Mouse (Mus musculus) neural tube, embryonic 14.5 days (tissue): ENCODE measurements around the gene Prima1. TPM values are rescaled to one million over a fixed set of nuclear protein-coding genes. Genes with fewer than 3 reads are reported as not detected.

Experiments used
- ATAC-seq: fragments of 200-750 bp; cut with Nextera tagmentation; 2 replicates; pipeline ENCODE4 v1.8.0; 2017; ENCODE audit warnings: low read depth, mild to moderate bottlenecking, moderate TSS enrichment, moderate library complexity
- H3K27ac ChIP-seq: fragments of 300-500 bp; sonication (generic); 2 replicates; pipeline ENCODE4 v1.5.1; 2014; ENCODE audit warnings: low read depth, mild to moderate bottlenecking, control low read depth, low read length, moderate library complexity, mixed read lengths
- H3K27me3 ChIP-seq: fragments of 300-500 bp; sonication (generic); 2 replicates; pipeline ENCODE4 v1.6.1; 2014; ENCODE audit warnings: low read length; ENCODE audit not compliant: control insufficient read depth, insufficient read depth
- H3K36me3 ChIP-seq: fragments of 300-500 bp; sonication (generic); 2 replicates; pipeline ENCODE4 v1.6.1; 2014; ENCODE audit warnings: low read length, mixed read lengths; ENCODE audit not compliant: control insufficient read depth, insufficient read depth
- H3K4me1 ChIP-seq: fragments of 300-500 bp; sonication (generic); 2 replicates; pipeline ENCODE4 v1.6.1; 2014; ENCODE audit warnings: low read length; ENCODE audit not compliant: control insufficient read depth, insufficient read depth
- H3K4me2 ChIP-seq: fragments of 300-500 bp; sonication (generic); 2 replicates; pipeline ENCODE4 v1.6.1; 2014; ENCODE audit warnings: mild to moderate bottlenecking, low read depth, low read length, control low read depth
- H3K4me3 ChIP-seq: fragments of 300-500 bp; sonication (generic); 2 replicates; pipeline ENCODE4 v1.5.1; 2014; ENCODE audit warnings: low read depth, low read length, control low read depth, mixed read lengths
- H3K9ac ChIP-seq: fragments of 300-500 bp; sonication (generic); replicated peaks from 2 replicates; pipeline ENCODE4 v1.6.1; 2014; ENCODE audit warnings: low read depth, mild to moderate bottlenecking, control low read depth, low read length, mixed read lengths
- H3K9me3 ChIP-seq: fragments of 300-500 bp; sonication (generic); 2 replicates; pipeline ENCODE4 v1.6.1; 2016; ENCODE audit warnings: low read length; ENCODE audit not compliant: control insufficient read depth
- WGBS: fragments of 180-500 bp; shearing (Covaris S2); extraction: QIAGEN DNeasy Blood & Tissue Kit; methylation state at CpG from one replicate; pipeline ENCODE4 v1.1.7; 2014; 5-methylcytosine and 5-hydroxymethylcytosine counted together
- polyA plus RNA-seq: library from polyadenylated mRNA; unstranded; fragments of >200 nt; fragmentation: Nextera tagmentation; extraction: Ambion mirVana; gene quantifications from 2 replicates; pipeline ENCODE4 v1.2.1, GENCODE M21; 2014

The Prima1 gene
- polyA plus RNA-seq, 1 experiment from 2014 or later: 1.6 TPM

- no peaks in the 10 kb centered on the region for H3K4me1 ChIP-seq
- peak overlapping the region; percentile 61 for H3K4me3 ChIP-seq
- peak; percentile 49; the same call in 1 of the 2 replicates for ATAC-seq
- H3K9me3 ChIP-seq: no peaks in the 10 kb centered on the region
- peak overlapping the region; percentile 68 for H3K9ac ChIP-seq
- H3K36me3 ChIP-seq: no peaks in the 10 kb centered on the region
- WGBS: 6% methylated on average over 36 of the region's 36 CpGs
- no peak overlapping the region for H3K27ac ChIP-seq
- peaks cover 6% of the 10 kb centered on the region; the same call in 1 of the 2 replicates for H3K27me3 ChIP-seq
- peak overlapping the region; percentile 94 for H3K4me2 ChIP-seq
Observed at GRCm38 (mm10) chr12:103241311-103242082, 453 bp downstream of the Prima1 start.

- WGBS: 64% methylated on average over 7 of the region's 7 CpGs
- H3K4me3 ChIP-seq: no peak overlapping the region
- no peak overlapping the region for H3K9ac ChIP-seq
- no peak for ATAC-seq
- H3K4me1 ChIP-seq: no peaks in the 10 kb centered on the region
- no peak overlapping the region for H3K4me2 ChIP-seq
- no peaks in the 10 kb centered on the region for H3K36me3 ChIP-seq
- H3K27me3 ChIP-seq: peaks cover 6% of the 10 kb centered on the region; the same call in 1 of the 2 replicates
- H3K9me3 ChIP-seq: no peaks in the 10 kb centered on the region
- no peak overlapping the region for H3K27ac ChIP-seq
Observed at GRCm38 (mm10) chr12:103238924-103239460, 3.0 kb downstream of the Prima1 start.

- H3K4me3 ChIP-seq: no peak overlapping the region
- H3K9me3 ChIP-seq: no peaks in the 10 kb centered on the region
- H3K36me3 ChIP-seq: no peaks in the 10 kb centered on the region
- no peaks in the 10 kb centered on the region for H3K27me3 ChIP-seq
- no peak for ATAC-seq
- no peaks in the 10 kb centered on the region for H3K4me1 ChIP-seq
- no peak overlapping the region for H3K9ac ChIP-seq
- no peak overlapping the region for H3K4me2 ChIP-seq
- H3K27ac ChIP-seq: no peak overlapping the region
- 79% methylated on average over 2 of the region's 2 CpGs for WGBS
Observed at GRCm38 (mm10) chr12:103235856-103236255, 6.1 kb downstream of the Prima1 start.

GRCm38 (mm10) chr12:103235251-103235650, 6.7 kb downstream of the Prima1 start:
- 77% methylated on average over 10 of the region's 10 CpGs for whole genome bisulfite sequencing
- no peak for ATAC-seq

GRCm38 (mm10) chr12:103229058-103229457, 12.9 kb downstream of the Prima1 start:
- Histone ChIP-seq H3K4me3 (no peak overlapping the region), H3K9me3 (no peaks in the 10 kb centered on the region), H3K9ac (no peak overlapping the region), H3K4me2 (no peak overlapping the region), H3K27me3 (no peaks in the 10 kb centered on the region), H3K27ac (no peak overlapping the region), H3K36me3 (no peaks in the 10 kb centered on the region), H3K4me1 (no peaks in the 10 kb centered on the region)
- 84% methylated on average over 4 of the region's 4 CpGs for WGBS
- no peak for ATAC-seq

More at GRCm38 (mm10) chr12:103235251-103235650, 6.7 kb downstream of the Prima1 start:
- Histone ChIP-seq H3K36me3 (no peaks in the 10 kb centered on the region), H3K4me1 (no peaks in the 10 kb centered on the region), H3K4me3 (no peak overlapping the region), H3K27me3 (no peaks in the 10 kb centered on the region), H3K27ac (no peak overlapping the region), H3K9me3 (no peaks in the 10 kb centered on the region), H3K4me2 (no peak overlapping the region), H3K9ac (no peak overlapping the region)

- ATAC-seq: no peak
- H3K4me3 ChIP-seq: no peak overlapping the region
- H3K9ac ChIP-seq: no peak overlapping the region
- no peak overlapping the region for H3K27ac ChIP-seq
- H3K27me3 ChIP-seq: no peaks in the 10 kb centered on the region
- H3K36me3 ChIP-seq: no peaks in the 10 kb centered on the region
- WGBS: 87% methylated on average over 4 of the region's 4 CpGs
- H3K9me3 ChIP-seq: no peaks in the 10 kb centered on the region
- H3K4me1 ChIP-seq: no peaks in the 10 kb centered on the region
- H3K4me2 ChIP-seq: no peak overlapping the region
Observed at GRCm38 (mm10) chr12:103226121-103226520, 15.8 kb downstream of the Prima1 start.

- Histone ChIP-seq H3K9me3 (no peaks in the 10 kb centered on the region), H3K9ac (no peak overlapping the region), H3K36me3 (no peaks in the 10 kb centered on the region), H3K27me3 (no peaks in the 10 kb centered on the region), H3K4me3 (no peak overlapping the region), H3K27ac (no peak overlapping the region), H3K4me1 (no peaks in the 10 kb centered on the region), H3K4me2 (no peak overlapping the region)
- ATAC-seq: no peak
- 88% methylated on average over 9 of the region's 9 CpGs for WGBS
Observed at GRCm38 (mm10) chr12:103223671-103224070, 18.3 kb downstream of the Prima1 start.

- no peaks in the 10 kb centered on the region for H3K27me3 ChIP-seq
- H3K27ac ChIP-seq: no peak overlapping the region
- H3K4me3 ChIP-seq: no peak overlapping the region
- no peaks in the 10 kb centered on the region for H3K9me3 ChIP-seq
- H3K4me1 ChIP-seq: peaks cover 23% of the 10 kb centered on the region
- no peak overlapping the region for H3K9ac ChIP-seq
- WGBS: 71% methylated on average over 6 of the region's 6 CpGs
- no peak overlapping the region for H3K4me2 ChIP-seq
- no peaks in the 10 kb centered on the region for H3K36me3 ChIP-seq
- ATAC-seq: no peak
Observed at GRCm38 (mm10) chr12:103215877-103216610, 25.9 kb downstream of the Prima1 start.

- peak overlapping the region; percentile 55; the same call in 1 of the 2 replicates for H3K27ac ChIP-seq
- no peaks in the 10 kb centered on the region for H3K27me3 ChIP-seq
- H3K9ac ChIP-seq: no peak overlapping the region
- peaks cover 23% of the 10 kb centered on the region for H3K4me1 ChIP-seq
- no peak overlapping the region for H3K4me2 ChIP-seq
- H3K36me3 ChIP-seq: no peaks in the 10 kb centered on the region
- 91% methylated on average over 2 of the region's 2 CpGs for WGBS
- no peaks in the 10 kb centered on the region for H3K9me3 ChIP-seq
- peak; percentile 59; the same call in 1 of the 2 replicates for ATAC-seq
- no peak overlapping the region for H3K4me3 ChIP-seq
Observed at GRCm38 (mm10) chr12:103214797-103215196, 27.2 kb downstream of the Prima1 start.
